Mouse (Mus musculus): Measurements from ENCODE around the gene Babam2.

DNA sequence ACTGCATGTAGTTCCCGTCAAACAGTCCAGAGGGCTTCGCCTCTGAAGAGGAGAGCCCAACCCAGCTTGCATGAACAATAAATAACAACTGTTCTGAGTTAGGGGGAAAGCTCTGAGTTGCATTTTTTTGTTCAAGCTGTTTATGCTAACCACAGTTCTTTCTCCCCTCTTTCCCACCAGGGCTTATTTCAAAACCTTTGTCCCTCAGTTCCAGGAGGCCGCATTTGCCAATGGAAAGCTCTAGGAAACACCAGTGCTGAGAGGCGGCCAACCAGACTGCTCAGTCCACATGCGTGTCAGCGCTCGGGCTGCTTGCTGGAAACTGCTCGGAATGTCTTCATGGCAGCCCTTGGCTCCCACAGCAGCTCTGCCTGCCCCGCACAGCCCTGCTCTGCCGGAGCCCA lies 386.9 kb downstream of the Babam2 start:
- TF ChIP-seq CTCF (IDR thresholded peaks at IDR 0.05; ENCODE audit: borderline replicate concordance, extremely low read depth, insufficient read depth, insufficient read length) (no peak), POLR2A (IDR thresholded peaks at IDR 0.05; ENCODE audit: borderline replicate concordance, extremely low read depth, insufficient read depth, insufficient read length, poor library complexity, severe bottlenecking) (no peak)

Measured in brain, embryonic 14.5 days (tissue).